Mouse (Mus musculus): ENCODE measurements around the gene P2rx3.

DNA sequence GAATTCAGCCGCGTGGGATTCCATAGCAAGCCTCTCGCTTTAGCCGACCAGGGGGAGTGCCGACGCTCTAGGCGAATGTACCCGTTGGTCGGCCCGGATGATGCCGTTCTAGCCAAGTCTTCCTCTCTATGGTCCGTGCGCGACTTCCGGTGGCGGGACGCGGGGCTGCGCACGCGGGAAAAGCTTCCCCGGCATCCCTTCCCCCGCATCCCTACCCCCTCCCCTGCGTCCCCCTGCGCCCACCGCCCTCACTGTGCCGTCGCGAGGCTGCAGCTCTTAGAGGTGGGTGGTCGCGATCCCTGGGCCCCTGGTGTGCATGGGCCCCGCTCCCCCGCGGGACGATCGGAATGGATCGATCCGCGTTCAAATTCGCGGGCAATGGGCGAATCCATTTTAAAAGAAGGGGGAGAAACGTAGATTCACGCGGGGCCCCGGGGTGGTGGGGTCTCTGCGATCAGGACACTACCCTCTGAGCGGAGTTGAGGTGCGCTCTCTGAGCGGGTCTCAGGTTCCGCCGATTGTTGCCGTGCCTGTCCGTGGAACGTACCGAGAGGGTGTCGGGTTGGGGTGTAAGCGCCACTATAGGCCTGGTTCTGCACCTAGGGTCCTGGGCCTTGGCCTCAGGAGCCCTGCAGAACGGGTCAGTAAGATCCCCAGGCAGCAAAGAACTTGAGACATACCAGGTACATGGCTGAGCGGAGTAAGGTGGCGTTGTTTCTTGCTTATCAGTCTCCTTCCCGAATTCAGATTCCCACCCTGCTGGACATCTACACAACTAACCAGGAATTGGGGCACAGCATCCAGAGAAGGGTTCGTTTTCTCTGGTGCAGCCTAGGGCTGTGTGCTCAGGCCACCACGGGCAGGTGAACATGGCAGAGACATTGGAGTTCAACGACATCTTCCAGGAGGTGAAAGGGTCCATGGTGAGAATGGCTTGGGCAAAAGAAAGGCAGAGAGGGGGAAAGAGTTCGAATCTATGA, at the start of gene P2rx3, which contains the start of gene Ssrp1:
- peak; percentile 87 for TF ChIP-seq POLR2A (IDR thresholded peaks at IDR 0.05; ENCODE audit: low read depth, low read length)
- TF ChIP-seq ZC3H11A (IDR thresholded peaks at IDR 0.05; ENCODE audit: low read depth, low read length) = no peak
- TF ChIP-seq E2F4 (IDR thresholded peaks at IDR 0.05; ENCODE audit: insufficient replicate concordance, low read depth, low read length) = peak; percentile 92; the same call in 1 of the 2 replicates
- no peak for TF ChIP-seq CTCF (conservative IDR thresholded peaks at IDR 0.05 in 1 of 2, IDR thresholded peaks at IDR 0.05 in 1 of 2; ENCODE audit: low read depth in 2 of 2, low read length in 2 of 2)
- no peak for TF ChIP-seq RAD21 (IDR thresholded peaks at IDR 0.05; ENCODE audit: low read depth, low read length)
- no peak for TF ChIP-seq USF2 (conservative IDR thresholded peaks at IDR 0.05; ENCODE audit: low read depth, low read length)
- no peak for TF ChIP-seq USF1 (IDR thresholded peaks at IDR 0.05; ENCODE audit: low read depth, low read length)
- peak; percentile 77; the same call in 1 of the 2 replicates for TF ChIP-seq GABPA (IDR thresholded peaks at IDR 0.05; ENCODE audit: insufficient replicate concordance, low read depth, low read length)
- no peak for TF ChIP-seq EP300 (IDR thresholded peaks at IDR 0.05; ENCODE audit: low read length)
- no peak for TF ChIP-seq ZKSCAN1 (IDR thresholded peaks at IDR 0.05; ENCODE audit: borderline replicate concordance, low read depth, low read length)
- TF ChIP-seq MAFK (IDR thresholded peaks at IDR 0.05; ENCODE audit: insufficient replicate concordance, low read length) = no peak
- peak; percentile 85 for TF ChIP-seq ELF1 (IDR thresholded peaks at IDR 0.05; ENCODE audit: low read depth, low read length)
- TF ChIP-seq SIN3A (IDR thresholded peaks at IDR 0.05; ENCODE audit: low read length) = peak; percentile 87
- peak; percentile 71; the same call in 1 of the 2 replicates for TF ChIP-seq CHD2 (IDR thresholded peaks at IDR 0.05; ENCODE audit: low read length)
